Mouse (Mus musculus) stomach, embryonic 16.5 days (tissue): ENCODE measurements at regions not wholly inside any gene's neighbourhood (a gene's known extent, or its start where the extent isn't known, plus 50 kb on each side); places are given as distances from the start of the nearest gene placed in this dataset.

Experiments used
- ATAC-seq: fragments of 200-750 bp; cut with Nextera tagmentation; 2 replicates; pipeline ENCODE4 v1.8.0; 2017; ENCODE audit warnings: moderate number of reproducible peaks, moderate TSS enrichment; ENCODE audit not compliant: insufficient read depth, low FRiP score
- H3K27ac ChIP-seq: fragments of 300-500 bp; sonication (generic); 2 replicates; pipeline ENCODE4 v1.5.1; 2014; ENCODE audit warnings: low read length
- H3K27me3 ChIP-seq: fragments of 300-500 bp; sonication (generic); 2 replicates; pipeline ENCODE4 v1.6.1; 2014; ENCODE audit warnings: low read length, control low read depth, mixed read lengths; ENCODE audit not compliant: control insufficient read depth, insufficient read depth
- H3K36me3 ChIP-seq: fragments of 300-500 bp; sonication (generic); 2 replicates; pipeline ENCODE4 v1.6.1; 2014; ENCODE audit warnings: low read length; ENCODE audit not compliant: control insufficient read depth, insufficient read depth
- H3K4me1 ChIP-seq: fragments of 300-500 bp; sonication (generic); 2 replicates; pipeline ENCODE4 v1.6.1; 2014; ENCODE audit warnings: low read length, control low read depth, mixed read lengths; ENCODE audit not compliant: control insufficient read depth, insufficient read depth
- H3K4me2 ChIP-seq: fragments of 300-500 bp; sonication (generic); 2 replicates; pipeline ENCODE4 v1.6.1; 2014; ENCODE audit warnings: low read depth, low read length, mixed read lengths
- H3K4me3 ChIP-seq: fragments of 300-500 bp; sonication (generic); replicated peaks from 2 replicates; pipeline ENCODE4 v1.5.1; 2014; ENCODE audit warnings: mild to moderate bottlenecking, low read length
- H3K9ac ChIP-seq: fragments of 300-500 bp; sonication (generic); 2 replicates; pipeline ENCODE4 v1.6.1; 2014; ENCODE audit warnings: low read length
- H3K9me3 ChIP-seq: fragments of 300-500 bp; sonication (generic); replicated peaks from 2 replicates; pipeline ENCODE4 v1.6.1; 2016; ENCODE audit warnings: low read length, control low read depth; ENCODE audit not compliant: control insufficient read depth
- WGBS: fragments of 180-500 bp; shearing (Covaris S2); extraction: QIAGEN DNeasy Blood & Tissue Kit; methylation state at CpG from one replicate; pipeline ENCODE4 v1.1.7; 2014; 5-methylcytosine and 5-hydroxymethylcytosine counted together

GRCm38 (mm10) chrX:38710660-38711264 lies 61.7 kb upstream of the 6030498E09Rik start:
- no peak for ATAC-seq
- no peak overlapping the region for H3K9ac ChIP-seq
- no peaks in the 10 kb centered on the region for H3K36me3 ChIP-seq
- no peaks in the 10 kb centered on the region for H3K27me3 ChIP-seq
- H3K4me2 ChIP-seq = no peak overlapping the region
- H3K4me1 ChIP-seq = no peaks in the 10 kb centered on the region
- H3K4me3 ChIP-seq = no peak overlapping the region
- WGBS = 42% methylated on average over 3 of the region's 3 CpGs
- no peaks in the 10 kb centered on the region for H3K9me3 ChIP-seq
- H3K27ac ChIP-seq = no peak overlapping the region

GRCm38 (mm10) chrX:38711442-38712258 lies 60.8 kb upstream of the 6030498E09Rik start:
- no peak overlapping the region for H3K4me2 ChIP-seq
- no peaks in the 10 kb centered on the region for H3K36me3 ChIP-seq
- H3K4me1 ChIP-seq = no peaks in the 10 kb centered on the region
- no peak overlapping the region for H3K27ac ChIP-seq
- no peaks in the 10 kb centered on the region for H3K27me3 ChIP-seq
- H3K4me3 ChIP-seq = no peak overlapping the region
- WGBS = 22% methylated on average over 5 of the region's 5 CpGs
- H3K9me3 ChIP-seq = no peaks in the 10 kb centered on the region
- no peak overlapping the region for H3K9ac ChIP-seq
- peak; percentile 44; the same call in 1 of the 2 replicates for ATAC-seq
